Mouse (Mus musculus): ENCODE data around the gene Fcgr1.
"Not testable (repeated sequence)": the region's sequence is repeated elsewhere in the genome, so short reads cannot be mapped to it uniquely, and the experiment has no call there.

Fcgr1 gene

DNA sequence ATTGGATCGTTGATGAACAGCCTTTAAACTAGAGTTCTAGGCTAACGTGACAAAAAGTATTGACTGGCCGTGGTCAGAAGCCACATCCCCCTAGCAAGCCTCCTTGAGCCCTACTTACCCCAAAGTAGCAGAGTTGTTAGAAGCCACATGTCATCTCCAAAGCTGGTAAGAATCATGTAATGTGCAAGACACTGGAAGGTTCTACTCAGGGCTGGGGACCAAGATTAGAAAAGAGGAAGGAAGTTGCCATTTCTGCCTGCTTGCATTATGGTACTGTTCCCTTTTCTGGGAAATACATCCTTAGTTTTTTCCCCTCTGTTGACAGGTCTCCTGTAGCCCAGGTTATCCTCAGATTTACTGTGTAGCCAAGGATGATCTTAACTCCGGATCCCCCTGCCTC lies at the start of gene Fcgr1:
Gene Fcgr1, minus strand, starts transcription at position 183 of the 400 bp plus-strand sequence.
- no peak for DNase-seq

DNA sequence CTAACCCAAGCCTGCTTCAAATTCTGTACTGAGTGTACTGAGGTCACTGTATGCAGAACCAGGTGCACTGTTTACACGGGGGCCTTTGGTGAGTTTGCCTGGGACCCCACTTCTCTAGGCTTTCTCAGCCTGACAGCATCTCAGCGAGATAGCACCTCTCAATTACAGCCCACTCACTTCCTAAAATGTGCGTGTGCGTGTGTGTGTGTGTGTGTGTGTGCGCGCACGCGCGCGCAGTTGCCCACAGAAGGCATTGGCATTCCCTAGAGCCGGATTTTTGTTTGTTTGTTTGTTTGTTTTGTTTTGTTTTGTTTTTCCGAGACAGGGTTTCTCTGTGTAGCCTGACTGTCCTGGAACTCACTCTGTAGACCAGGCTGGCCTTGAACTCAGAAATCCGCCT lies 48.9 kb upstream of the Fcgr1 start:
- DNase-seq = not testable (repeated sequence)

DNA sequence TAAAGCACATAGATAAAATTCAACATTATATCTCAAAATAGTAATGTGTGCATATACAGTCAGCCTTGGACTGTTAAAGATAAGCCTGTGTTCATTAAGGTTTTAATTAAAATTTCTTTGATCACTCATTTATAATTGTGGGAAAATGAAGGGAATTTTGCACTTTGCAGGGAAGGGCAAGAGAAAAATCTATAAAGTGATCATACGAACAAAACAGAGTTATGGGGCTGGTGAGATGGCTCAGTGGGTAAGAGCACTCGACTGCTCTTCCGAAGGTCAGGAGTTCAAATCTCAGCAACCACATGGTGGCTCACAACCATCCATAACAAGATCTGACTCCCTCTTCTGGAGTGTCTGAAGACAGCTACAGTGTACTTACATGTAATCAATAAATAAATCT lies 48.3 kb upstream of the Fcgr1 start:
- not testable (repeated sequence) for DNase-seq

DNA sequence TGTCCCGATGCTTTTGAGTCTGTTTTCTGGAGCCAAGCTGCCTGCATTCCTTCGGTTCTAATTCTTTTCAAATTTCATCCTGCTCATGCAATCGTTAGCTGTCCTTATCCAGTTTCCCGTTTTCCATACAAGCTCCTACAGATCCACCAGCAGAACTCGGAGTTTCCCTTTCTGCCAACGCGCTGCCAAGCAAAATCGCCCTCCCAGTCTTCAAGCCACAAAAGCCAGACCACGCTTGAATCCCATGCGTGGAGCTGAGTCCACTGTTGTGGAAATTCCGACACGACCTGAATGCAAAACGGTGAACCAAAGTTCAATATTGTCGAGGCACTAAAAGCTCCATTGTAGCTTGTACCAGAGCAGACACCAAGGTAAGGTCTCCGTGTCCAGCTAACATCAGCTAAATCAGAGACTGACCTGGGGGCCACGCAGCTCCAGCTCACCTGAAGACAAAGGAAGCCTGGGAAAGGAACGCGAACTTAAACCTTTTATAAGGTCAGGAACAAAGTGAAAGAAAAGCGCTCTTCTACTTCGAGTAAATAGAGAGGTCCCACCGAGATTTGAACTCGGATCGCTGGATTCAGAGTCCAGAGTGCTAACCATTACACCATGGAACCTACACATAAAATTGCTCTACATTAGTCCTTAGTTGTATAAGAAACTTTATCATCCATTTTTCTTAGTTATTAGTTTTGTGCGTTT lies 47.0 kb upstream of the Fcgr1 start:
- DNase-seq = peak in 1 of 2 experiments; percentile 35

DNA sequence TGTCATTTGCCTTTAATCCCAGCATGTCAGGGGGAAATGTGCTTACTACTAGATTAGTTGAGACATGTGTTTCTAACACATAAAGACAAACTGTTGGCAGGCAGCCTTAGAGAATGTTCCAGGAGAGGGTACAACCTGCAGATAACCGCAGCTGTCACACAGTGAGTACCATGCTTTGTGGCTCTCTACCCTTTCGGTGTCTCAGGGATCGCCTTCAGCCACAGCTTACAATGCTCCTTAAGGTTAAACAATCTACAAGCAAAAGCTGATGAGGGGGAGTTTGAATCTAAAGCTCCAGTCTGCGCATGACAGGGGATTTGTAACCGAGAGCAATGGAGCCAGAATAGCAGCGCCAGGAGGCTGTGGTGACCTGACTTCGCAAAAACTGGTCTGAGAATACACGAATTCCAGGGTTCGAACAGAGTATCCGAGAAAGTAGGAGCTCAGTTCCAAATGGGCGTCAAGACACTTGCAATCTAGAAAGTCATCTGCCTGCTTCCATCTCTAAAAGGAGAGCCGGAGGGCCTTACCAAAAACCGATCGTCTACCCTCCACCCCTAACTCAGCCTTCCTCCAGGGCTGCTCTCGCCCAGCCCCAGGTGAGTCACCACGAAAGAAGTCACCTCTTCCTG lies 45.2 kb upstream of the Fcgr1 start:
- no peak for DNase-seq

DNA sequence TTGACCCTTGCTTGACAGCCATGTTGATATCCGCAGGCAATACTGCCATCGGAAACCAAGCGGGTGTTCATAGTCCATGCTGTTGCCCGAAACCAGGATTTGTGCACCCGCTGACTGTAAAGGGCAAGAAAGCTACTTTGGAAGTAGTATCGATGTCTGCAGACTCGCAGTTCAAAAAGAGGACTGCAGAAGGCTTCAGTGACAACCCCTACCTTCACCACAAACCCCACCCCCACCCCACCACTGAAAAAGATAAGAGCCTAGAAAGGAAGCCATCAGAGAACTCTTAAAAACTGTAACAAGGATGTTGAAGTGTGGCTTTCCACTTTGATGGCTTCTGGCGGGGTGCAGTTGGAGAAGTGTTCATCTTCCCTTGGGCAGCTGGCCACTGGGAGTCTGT lies 44.3 kb upstream of the Fcgr1 start:
- no peak for DNase-seq

DNA sequence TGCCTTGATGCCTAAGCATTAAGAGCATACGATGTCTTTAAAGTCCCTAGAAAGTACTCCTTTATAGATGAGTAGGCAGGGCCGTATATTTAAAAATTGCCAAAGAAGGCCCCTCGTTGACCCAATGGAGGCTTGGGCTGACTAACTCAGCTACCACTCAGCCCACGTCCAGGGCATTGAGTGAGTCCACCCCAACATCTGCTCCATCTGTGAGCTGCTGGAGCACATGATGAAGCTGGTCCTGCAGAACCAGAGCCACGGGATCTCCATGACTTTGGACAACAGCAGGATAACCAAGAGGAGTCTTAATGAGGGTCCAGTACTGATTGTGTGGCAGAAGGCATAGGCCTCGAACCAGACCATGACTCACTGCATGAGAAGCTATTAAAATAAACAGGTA lies 43.5 kb upstream of the Fcgr1 start:
- no peak for DNase-seq

DNA sequence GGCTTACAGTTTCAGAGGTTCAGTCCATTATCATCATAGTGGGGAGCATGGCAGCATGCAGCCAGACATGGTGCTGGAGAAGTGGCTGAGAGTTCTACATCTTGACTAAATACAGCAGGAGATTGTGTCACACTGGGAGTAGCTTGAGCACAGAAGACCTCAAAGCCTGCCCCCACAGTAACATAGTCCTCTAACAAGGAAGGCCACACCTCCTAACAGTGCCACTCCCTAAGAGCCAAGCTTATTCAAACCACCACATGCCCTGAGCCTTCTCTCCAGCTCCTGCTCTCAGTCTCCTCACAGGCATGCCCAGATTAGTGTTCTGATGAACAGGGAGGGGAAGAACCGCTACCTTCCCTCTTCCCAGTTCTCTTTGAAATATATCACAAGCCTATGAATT lies 42.9 kb upstream of the Fcgr1 start:
- DNase-seq = no peak

DNA sequence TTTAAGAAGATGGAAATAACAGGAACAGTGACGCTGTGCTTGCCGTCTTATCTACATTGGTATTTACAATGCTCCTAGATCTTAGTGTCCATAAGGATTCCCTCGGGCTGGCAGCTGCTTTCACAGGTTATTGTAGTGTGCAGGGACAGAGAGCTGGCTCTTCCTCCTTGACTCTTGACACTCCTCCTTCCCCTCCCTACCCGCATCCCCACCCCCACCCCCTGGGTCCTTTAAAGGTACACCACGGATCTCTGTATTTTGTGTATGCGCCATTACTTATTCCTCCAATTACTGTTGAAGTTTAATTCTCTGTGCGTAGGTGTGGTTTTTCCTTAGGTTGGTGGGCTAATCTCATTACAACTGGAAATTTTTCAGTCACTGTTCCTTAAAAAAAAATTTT lies 41.8 kb upstream of the Fcgr1 start:
- no peak for DNase-seq

DNA sequence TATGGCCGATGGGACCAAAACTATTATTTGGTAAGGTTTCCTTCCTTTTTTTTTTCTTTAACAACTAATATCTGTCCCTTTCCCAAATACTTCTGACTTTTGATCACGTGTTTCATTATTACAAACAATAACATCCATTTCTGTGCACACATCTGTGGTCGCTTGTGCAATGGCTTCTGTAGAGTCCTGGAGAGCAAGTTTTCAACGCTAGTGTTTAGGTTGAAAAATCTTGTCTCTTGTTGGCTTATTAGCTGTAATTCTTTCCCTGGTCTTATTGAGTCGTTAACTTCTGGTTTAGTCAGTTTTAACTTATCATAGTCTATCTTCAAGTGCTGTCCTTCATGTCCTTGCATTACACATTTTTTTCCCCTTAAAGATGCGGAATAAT lies 41.4 kb upstream of the Fcgr1 start:
- no peak for DNase-seq

DNA sequence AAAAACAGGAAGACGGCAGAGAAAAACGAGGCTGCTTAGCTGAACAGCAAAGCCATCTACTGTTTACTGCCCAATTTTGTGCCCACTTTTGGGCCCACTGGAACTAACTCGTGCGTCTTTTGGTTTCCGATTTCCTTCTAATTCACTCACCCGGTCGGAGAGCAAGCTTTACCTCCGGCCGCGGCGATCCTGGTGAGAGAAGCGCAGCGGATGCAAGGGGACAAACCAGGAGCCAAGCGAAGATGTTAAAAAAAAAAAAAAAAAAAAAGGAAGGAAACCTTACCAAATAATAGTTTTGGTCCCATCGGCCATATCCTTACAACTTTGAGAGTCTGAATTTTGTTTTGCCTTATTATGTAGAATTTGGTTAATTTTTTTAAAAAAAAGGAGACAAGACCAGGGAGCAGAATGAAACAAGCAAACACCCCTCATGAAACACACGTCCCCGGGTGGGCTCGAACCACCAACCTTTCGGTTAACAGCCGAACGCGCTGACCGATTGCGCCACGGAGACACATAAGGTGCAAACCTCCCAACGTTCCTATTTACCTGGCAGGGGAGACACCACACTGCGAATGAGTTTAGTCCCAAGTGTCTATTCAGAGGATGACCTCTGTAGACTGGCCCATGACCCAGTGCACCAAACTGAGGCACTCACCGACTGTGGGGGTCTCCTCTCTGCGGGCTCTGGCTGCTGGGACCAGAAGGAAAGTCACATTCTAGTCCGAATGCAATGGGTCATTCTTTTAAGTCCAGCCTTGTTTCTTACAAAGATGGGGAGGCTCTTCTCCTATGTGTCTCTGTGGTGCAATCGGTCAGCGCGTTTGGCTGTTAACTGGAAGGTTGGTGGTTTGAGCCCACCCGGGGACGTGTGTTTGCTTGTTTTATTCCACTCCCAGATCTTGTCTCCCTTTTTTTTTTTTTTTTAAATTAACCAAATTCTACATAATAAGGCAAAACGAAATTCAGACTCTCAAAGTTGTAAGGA lies 40.7 kb upstream of the Fcgr1 start:
- peak in 1 of 2 experiments; percentile 20 for DNase-seq

DNA sequence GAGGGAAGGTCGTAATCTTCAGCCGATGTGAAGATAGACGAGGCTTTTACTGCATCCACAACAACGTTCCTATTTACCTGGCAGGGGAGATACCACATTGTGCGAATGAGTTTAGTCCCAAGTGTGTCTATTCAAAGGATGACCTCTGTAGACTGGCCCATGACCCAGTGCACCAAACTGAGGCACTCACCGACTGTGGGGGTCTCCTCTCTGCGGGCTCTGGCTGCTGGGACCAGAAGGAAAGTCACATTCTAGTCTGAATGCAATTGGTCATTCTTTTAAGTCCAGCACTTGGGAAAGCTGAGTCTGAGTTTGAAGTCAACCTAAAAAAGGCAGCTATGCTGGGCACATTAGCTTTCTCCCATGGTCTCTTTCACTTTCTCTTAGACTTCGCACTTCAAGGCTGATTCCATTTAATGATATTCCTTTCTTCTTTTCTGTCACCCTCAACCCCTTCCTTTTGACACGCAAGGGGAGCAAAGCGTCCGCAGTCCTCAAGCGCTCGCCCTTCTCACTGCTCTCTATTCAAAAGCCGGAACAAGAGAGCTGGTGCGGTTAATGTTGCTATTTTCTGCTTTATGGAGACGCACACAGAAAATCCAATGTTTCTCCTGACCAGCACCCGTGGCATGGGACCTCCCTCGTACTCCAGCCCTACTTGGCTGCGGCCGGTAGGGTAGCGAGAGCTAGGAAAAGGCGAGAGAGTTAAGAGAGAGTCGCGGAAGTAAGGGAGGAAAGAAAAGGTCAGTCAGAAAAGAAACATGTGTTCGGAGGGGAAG lies 39.8 kb upstream of the Fcgr1 start:
- peak in 1 of 2 experiments; percentile 21 for DNase-seq

DNA sequence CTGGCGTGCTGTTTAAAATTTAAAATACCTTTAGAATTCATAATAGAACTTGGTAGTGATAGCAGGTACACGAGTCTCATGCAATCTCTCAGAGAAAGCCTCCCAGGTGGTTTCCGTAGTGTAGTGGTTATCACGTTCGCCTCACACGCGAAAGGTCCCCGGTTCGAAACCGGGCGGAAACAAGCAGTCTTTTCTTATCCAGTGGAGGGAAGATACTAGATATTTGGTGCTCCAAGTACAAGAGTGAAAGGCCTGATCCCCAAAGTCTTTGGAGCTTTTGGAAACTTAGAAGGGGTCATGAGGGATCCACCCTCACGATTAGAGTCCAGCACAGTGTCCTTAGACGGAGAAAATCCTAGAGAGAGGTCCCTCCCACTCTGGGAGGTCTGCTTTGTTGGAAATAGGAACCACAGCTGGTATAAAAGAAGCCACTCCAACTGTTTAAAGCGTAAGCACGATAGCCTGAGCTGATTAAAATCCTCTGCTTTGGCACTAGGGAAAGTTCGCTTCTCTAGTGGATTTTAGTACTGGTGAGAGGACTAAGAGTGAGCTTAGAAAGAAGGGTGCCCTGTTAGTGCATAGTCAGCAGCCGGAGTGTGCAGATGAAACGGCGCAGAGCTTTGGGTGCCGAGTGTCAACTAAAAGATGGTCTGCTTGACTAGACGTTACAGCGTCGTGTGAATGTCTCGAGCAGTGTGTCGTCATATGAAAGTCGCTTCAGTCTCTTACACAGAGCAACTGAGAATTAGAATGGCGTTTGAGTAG lies 39.0 kb upstream of the Fcgr1 start:
- DNase-seq = peak in 1 of 2 experiments; percentile 42

DNA sequence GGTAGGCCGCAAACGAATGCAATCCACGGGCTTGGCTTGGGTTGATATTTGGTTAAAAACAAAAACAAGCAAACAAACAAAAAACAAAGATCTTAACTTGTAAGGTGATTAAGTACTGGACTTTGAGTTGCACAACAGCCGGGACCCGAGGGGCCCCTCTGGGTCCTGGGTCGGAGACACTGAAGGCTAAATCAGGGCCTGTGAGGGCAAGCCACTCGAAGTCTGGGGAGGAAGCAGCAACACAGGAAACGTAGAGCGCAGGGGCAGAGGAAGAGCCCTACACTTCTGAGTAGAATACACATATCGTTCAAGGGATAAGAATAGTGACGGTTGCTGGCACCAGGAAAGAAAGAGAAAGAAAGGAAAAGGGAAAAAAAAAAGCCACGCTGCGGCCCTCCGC lies 38.2 kb upstream of the Fcgr1 start:
- no peak for DNase-seq

DNA sequence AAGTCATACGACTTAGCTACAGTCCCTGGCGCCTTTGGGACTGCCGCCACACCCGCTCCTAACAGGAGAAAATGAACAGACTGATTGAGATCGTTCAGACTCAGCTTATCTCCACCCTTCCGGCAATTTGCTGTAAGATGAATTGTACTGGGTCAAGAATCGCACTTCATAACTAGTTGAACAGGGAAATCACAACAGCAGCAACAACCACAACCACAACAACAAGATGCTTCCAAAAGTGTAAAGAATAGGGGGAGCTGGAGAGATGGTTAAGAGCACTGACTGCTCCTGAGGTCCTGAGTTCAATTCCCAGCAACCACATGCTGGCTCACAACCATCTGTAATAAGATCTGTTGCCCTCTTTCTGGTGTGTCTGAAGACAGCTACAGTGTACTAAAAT lies 37.7 kb upstream of the Fcgr1 start:
- DNase-seq = no peak

DNA sequence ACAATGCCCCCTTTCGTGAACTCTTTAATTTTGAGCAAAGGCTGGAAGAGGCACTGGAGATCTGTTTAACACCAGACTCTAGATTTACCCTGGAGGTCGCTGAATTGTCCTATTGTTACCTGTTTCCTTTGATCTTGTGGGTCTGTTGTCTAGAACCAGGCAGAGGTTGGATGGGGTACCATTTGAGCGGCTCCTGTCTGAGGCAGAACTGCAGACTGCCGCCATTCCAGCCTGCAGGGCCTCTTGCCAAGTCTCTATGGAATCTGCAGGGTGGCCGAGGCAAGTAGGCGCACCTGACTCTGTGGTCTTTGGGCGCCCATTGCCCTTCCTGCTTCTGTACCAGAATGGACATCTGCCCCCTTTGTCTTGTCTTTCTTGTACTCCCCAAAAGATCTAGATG lies 36.8 kb upstream of the Fcgr1 start:
- DNase-seq = no peak

DNA sequence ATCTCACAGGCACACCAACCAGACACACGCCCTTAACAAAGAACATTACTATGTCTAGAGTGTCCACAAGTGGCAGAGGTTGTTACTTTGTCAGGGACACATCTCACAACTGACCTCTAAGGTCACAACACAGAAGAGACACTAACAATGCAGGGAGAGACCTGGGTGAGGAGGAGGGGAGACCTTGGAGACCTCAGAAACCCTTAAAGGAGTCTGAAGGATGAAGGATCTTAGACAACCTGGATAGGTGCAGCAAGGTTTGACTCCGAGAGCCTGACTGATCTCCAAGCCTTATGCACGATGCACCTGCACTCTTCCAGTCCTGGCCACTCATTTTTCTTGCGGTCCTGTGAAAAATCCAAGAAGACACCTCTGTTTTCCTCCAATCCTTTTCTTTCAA lies 36.4 kb upstream of the Fcgr1 start:
- DNase-seq = no peak

DNA sequence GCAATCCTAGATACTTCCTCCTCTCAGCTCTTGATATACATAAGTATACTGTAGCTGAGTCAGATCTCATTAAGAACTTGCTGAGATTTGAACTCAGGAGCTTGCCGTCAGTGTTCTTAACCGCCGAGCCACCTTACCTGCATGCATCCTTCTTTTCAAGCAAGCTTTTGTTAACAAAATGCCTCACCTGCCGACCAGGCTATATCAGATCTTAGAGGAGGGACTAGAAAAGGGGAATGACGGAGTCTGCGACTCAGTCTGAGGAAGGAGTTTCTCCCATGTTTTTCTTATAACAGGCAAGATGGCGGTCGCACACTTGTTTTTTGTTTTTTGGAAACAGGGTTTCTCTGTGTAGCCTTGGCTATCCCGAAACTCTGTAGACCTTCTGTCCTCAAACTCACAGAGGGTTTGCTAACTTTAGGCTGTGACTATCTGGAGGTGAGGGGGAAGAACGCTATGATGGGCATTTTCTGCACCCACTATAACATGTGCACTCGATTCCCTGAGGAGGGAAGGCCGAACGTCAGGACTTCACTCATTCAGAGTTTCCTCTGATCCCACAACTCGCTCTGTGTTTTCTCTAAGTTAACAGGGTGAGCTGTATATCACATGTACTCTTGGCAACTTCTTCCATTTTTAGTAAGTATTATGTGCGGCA lies 35.1 kb upstream of the Fcgr1 start:
- no peak for DNase-seq

DNA sequence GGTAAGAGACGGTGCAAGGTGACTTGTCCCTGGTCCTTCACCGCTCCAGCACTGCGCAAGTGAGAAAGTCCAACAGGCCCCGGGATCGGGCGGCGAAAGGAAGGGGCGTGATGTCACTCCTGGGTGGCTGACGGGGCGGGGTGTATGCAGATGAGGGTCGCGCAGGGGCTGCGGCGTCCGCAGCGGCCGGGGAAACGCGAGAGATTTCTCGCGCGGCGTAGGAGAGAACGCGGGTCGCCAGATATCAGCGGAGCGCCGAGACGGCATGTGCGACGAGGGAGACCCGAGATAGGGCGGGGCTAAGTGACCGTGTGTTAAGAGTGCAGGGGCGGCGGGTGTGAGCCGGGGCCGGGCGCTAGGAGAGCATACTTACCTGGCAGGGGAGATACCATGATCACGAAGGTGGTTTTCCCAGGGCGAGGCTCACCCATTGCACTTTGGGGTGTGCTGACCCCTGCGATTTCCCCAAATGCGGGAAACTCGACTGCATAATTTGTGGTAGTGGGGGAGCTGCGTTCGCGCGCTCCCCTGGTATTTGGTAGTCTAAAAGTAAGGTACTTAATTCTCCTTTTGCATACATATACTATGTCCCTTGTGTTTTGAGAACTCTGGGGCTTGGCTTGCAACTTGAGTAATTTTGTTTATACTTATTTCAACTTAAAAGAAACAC lies 34.4 kb upstream of the Fcgr1 start:
- peak; percentile 36 to 41 for DNase-seq

DNA sequence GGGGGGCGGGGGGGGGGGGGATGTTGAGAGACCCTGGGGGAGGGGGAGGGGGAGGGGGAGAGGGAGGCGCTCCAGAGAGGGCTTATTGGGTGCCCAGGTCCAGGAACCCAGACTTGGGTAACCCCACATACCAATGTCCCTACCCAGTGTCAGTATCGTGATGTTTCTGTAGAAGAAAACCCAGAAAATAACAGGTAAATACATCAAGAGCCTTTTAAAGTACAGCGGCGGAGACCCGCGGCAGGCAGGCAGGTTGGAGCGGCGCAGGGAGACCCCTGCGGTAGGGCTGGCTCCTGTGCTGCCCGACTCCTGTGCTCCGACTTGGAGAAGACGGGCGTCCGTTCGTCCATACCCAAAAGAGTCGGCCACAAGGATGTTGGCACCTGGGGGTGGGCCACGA lies 33.9 kb upstream of the Fcgr1 start:
- no peak for DNase-seq

DNA sequence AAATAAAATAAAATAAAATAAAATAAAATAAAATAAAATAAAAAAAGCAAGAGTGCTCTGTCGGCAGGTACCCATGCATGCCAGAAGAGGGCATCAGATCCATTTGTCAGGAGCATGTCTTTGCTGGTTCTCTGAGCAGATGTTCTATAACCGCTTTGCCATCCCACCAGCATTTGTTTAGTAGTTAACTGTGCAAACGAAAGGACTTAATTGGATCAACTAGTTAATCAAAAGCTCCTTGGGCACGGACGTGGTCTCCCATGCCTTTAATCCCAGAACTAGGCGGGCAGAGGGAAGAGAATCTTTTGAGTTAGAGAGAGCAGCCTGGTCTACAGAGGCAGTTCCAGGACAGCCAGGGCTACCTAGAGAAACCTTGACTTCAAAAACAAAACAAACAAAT lies 33.4 kb upstream of the Fcgr1 start:
- peak in 1 of 2 experiments; percentile 35 for DNase-seq

Measured in lung, postnatal 4 days (tissue).